Mouse (Mus musculus) Muller cell, postnatal 12 days (primary cell): Measurements from ENCODE around the gene Gpr153.

Experiments
- DNase-seq: peaks from one replicate; pipeline ENCODE4 v3.0.0-alpha.2; 2015; ENCODE audit errors: inconsistent ontology term

Gene Gpr153

GRCm38 (mm10) chr4:152264867-152265568, 9.0 kb upstream of the Gpr153 start:
- no peak for DNase-seq

DNA sequence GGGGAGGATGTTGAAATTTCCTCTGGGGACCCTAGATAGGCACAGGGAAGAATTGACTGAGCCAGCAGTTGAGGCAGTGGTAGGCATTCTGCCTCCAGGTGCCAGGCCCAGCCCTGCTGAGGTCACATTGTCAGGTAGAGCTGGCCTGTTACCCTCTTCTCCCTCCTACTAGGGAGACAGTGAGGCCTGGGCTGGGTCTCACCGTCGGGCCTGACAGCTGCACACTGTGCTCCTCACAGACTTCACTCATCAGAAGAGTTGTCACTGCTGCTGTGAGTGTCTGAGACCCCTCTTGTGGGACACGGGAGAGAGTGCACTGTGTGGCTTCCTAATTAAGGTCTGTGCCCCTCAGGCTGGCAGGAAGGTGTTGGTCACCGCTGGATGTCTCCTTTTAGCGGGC, 8.2 kb upstream of the Gpr153 start:
- DNase-seq = no peak

- DNase-seq = peak; percentile 61
These were observed 7.7 kb upstream of the Gpr153 start for GRCm38 (mm10) chr4:152266236-152266895.

GRCm38 (mm10) chr4:152267748-152268369, 6.2 kb upstream of the Gpr153 start:
- peak; percentile 93 for DNase-seq

DNA sequence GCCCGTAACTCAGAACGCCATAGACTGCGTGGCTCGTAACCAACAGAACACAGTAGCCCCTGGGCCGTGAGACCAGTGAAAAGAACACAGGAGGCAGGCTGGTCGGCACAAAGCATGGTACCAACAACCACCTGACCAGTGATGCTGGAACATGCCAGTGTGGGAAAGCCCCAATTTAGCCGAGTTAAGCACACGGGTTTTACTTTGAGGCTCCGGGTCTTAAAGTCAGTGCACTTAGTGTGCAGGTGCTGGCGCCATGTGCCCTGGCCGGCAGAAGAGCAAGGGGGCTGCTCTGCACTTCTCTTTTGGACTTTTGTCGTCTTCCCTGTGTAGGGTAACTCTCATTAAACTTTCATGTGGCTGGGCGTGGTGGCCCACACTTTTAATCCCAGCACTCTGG, 4.1 kb upstream of the Gpr153 start:
- DNase-seq = no peak

DNA sequence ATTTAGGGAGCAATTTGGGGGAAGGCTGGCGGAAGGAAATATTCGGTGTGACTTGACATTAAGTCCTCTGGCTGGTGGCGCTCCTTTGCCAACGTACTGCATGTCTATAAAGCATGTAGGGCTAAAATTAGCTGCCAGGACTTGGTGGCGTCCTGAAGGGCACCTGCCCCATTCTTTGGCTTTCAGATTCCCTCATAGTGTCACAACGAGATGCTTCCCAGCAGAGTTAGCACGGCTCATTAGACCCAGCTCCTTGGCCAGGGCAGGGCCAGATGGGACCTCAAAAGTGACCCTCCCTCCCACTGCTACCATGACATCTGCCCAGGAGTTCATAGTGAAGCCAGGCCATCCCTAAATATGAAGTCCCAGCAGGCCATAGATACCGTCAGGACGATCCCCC, 3.4 kb upstream of the Gpr153 start:
- DNase-seq = no peak

- no peak for DNase-seq
These were observed 2.7 kb upstream of the Gpr153 start for GRCm38 (mm10) chr4:152271334-152271733.

GRCm38 (mm10) chr4:152272006-152272405, 2.0 kb upstream of the Gpr153 start:
- no peak for DNase-seq

GRCm38 (mm10) chr4:152272449-152273049, 1.5 kb upstream of the Gpr153 start:
- DNase-seq = peak; percentile 60

- no peak for DNase-seq
These were observed 841 bp upstream of the Gpr153 start for GRCm38 (mm10) chr4:152273191-152273590.

GRCm38 (mm10) chr4:152274681-152275131, 674 bp downstream of the Gpr153 start:
- DNase-seq = peak; percentile 84

DNA sequence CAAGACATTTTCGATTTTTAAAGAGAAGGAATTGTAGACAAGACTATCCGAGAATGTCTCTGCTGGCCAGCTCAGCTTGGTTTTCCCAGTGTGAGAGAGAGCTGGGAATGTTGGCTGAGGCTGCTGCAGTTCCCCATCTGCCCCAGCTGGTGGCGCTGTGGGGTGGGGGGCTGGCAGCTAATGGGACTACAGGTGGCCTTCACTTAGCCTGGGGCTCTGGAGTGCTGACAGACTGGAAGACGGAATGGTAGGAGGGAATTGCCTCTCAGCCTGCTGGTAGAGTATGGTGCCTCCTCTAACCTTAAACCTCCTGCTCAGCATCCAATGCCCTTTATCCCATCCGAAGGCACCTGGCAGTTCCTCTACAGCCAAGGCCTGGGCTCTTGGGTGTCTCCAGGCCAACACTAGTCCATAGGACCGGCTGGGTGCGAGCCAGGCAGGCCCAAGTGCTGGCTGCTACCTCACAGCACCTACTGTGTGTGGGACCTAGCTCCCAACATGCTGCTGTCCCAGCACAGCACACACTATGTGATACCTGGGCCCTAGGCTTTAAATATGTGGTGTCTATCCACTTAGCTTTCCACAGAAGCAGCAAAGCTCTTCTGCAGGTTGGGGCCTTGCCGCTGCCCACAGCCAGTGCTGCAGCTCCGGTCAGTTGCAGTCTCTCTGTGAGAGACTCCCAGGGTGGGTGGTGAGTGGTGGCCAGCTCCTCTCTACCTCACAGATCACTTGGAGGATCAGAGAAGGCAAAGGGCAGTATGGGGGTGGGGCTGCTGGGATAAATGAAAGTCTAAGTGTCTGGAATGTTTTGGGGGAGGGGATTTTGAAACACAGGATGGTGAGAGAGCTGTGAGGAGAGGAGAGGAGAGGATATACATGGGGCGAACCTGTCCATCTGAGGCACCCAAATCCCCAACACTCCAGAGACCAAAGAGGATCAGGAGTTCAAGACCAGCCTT, 2.6 kb downstream of the Gpr153 start:
- no peak for DNase-seq

DNA sequence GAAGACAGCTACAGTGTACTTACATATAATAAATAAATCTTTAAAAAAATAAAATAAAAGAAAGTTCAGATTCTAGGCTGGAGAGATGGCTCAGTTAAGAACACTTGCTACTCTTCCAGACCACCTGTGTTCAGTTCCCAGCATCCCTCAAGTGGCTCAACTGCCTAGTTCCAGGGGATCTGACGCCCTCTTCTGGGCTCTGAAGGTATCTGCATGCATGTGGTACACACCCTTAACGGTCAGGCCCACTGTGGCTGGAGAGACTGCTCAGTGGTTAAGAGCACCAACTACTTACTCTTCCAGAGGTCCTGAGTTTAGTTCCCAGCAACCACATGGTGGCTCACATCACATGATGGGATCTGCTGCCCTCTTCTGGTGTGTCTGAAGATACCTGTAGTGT, 3.9 kb downstream of the Gpr153 start:
- DNase-seq = no peak

- no peak for DNase-seq
These were observed 5.0 kb downstream of the Gpr153 start for GRCm38 (mm10) chr4:152278986-152279385.

DNA sequence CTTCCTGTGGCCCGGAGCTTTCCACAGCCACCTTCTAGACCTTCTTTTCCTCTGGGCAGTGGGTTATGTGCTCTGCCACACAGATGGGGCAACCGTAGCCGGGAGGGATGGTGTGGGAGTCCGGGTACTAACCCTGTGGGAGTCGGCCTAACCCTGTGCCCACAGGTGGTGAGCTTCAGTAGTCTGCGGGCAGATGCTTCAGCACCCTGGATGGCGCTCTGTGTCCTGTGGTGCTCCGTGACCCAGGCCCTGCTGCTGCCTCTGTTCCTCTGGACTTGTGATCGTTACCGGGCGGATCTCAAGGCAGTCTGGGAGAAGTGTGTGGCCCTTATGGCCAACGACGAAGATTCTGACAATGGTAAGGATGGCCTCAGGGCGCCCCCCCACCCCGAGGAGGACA, 7.6 kb downstream of the Gpr153 start:
- no peak for DNase-seq

- DNase-seq = no peak
These were observed 8.7 kb downstream of the Gpr153 start for GRCm38 (mm10) chr4:152282721-152283120.

DNA sequence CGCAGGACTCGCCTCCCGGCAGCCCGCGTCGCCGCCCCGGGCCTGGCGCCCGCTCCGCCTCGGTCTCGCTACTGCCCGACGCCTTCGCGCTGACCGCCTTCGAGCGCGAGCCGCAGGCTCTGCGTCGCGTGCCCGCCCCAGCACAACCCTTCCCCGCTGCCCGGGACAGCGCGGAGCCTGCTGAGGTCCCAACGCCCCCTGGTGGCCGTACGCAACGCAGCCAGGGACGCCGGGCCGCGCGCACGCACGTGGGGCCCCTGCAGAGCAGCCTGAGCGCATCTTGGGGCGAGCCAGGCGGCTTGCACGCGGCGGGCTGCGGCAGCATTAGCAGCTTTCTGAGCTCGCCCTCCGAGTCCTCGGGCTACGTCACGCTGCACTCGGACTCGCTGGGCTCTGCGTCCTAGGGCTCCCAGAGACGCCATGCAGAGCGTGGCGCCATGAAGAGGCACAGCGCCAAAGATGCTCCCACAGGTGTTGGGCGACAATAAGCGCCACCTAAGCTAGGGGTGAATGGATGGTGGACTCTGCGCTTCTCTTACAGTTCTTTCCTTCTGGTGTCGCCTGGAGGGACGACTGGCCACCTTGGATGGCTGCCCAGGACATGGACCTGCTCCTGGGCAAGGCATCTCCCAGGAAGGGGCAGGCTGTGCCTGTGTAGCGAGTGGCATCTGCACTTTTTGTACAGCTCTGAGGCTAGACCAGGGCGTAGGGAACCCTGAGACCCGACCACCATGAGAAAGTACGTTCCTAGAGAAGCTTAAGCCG, 9.3 kb downstream of the Gpr153 start:
- DNase-seq = peak; percentile 86

DNA sequence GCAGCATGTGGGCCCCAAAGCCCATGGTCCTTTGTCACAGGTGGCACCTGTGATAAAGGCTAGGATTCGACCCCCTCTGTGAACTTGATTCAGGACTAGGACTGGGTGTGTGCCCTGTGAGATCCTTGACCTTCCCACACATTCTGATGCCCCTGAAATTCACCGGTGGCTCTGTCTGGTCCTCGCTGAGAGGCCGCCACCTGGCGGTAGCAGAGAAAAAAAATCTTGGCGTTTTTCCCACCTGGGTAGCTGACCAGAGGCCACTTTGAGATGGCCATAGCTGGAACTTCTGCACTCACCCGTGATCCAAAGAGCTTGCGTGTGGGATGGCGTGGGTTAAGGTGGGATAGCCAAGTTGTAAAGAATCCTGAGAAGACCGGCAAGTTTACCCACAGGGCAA, 11.5 kb downstream of the Gpr153 start:
- peak; percentile 55 for DNase-seq

DNA sequence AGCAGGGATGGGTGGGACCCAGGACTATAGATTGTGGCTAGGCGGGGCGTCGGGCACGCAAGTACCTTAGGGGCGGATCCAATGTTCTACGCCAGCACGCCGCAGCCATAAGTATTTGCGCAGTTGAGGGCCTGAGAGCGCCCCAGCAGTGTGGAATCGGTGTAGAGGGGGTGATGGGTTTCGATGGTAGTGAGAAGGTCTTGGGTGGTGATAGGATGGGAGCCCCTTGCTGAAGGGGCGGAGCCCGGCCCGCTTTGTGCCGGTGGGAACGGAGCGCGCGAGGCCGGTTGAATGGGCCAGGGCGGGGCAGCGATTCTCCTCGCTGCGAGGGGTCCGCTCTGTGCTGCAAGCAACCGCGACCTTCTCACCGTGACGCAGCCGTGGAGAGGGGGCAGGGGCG, 12.2 kb downstream of the Gpr153 start:
- DNase-seq = no peak

GRCm38 (mm10) chr4:152286887-152287286, 12.9 kb downstream of the Gpr153 start:
- peak; percentile 83 for DNase-seq
